Mouse (Mus musculus) stomach, postnatal 0 days (tissue): ENCODE measurements around the gene Ankfy1. TPM values are rescaled to one million over a fixed set of nuclear protein-coding genes. Genes with fewer than 3 reads are reported as not detected.
"Not testable (repeated sequence)": the region's sequence is repeated elsewhere in the genome, so short reads cannot be mapped to it uniquely, and the experiment has no call there.

Experiments
- ATAC-seq: fragments of 200-750 bp; cut with Nextera tagmentation; 2 replicates; pipeline ENCODE4 v1.8.0; 2017; ENCODE audit not compliant: low FRiP score, low TSS enrichment
- DNase-seq: peaks from one replicate; pipeline ENCODE4 v3.0.0-alpha.2; 2016; ENCODE audit warnings: low spot score
- H3K27ac ChIP-seq: fragments of 300-500 bp; sonication (generic); replicated peaks from 2 replicates; pipeline ENCODE4 v1.5.1; 2014; ENCODE audit warnings: mild to moderate bottlenecking, control low read depth
- H3K27me3 ChIP-seq: fragments of 300-500 bp; sonication (generic); 2 replicates; pipeline ENCODE4 v1.6.1; 2014; ENCODE audit warnings: low read length; ENCODE audit not compliant: control insufficient read depth, insufficient read depth
- H3K36me3 ChIP-seq: fragments of 300-500 bp; sonication (generic); 2 replicates; pipeline ENCODE4 v1.6.1; 2014; ENCODE audit warnings: low read length, mixed read lengths; ENCODE audit not compliant: control insufficient read depth, insufficient read depth
- H3K4me1 ChIP-seq: fragments of 300-500 bp; sonication (generic); replicated peaks from 2 replicates; pipeline ENCODE4 v1.6.1; 2014; ENCODE audit warnings: antibody characterized with exemption; ENCODE audit not compliant: control insufficient read depth, insufficient read depth
- H3K4me2 ChIP-seq: fragments of 300-500 bp; sonication (generic); replicated peaks from 2 replicates; pipeline ENCODE4 v1.6.1; 2014; ENCODE audit warnings: low read depth, mild to moderate bottlenecking, control low read depth, moderate library complexity
- H3K4me3 ChIP-seq: fragments of 300-500 bp; sonication (generic); 2 replicates; pipeline ENCODE4 v1.5.1; 2014; ENCODE audit warnings: low read depth, low read length, control low read depth
- H3K9ac ChIP-seq: fragments of 300-500 bp; sonication (generic); 2 replicates; pipeline ENCODE4 v1.6.1; 2014; ENCODE audit warnings: mild to moderate bottlenecking, low read length, control low read depth, mixed read lengths
- H3K9me3 ChIP-seq: fragments of 300-500 bp; sonication (generic); 2 replicates; pipeline ENCODE4 v1.6.1; 2016; ENCODE audit warnings: low read length; ENCODE audit not compliant: control insufficient read depth
- CTCF ChIP-seq: IDR thresholded peaks from 2 replicates; pipeline ENCODE4 v1.5.1; 2016; ENCODE audit warnings: antibody characterized with exemption, low read depth, mild to moderate bottlenecking, moderate library complexity
- EP300 ChIP-seq: optimal IDR thresholded peaks from 2 replicates; pipeline ENCODE3; 2016; ENCODE audit warnings: antibody characterized with exemption
- WGBS: fragments of 180-500 bp; shearing (Covaris S2); extraction: QIAGEN DNeasy Blood & Tissue Kit; methylation state at CpG from one replicate; pipeline ENCODE4 v1.1.7; 2014; 5-methylcytosine and 5-hydroxymethylcytosine counted together
- polyA plus RNA-seq: library from polyadenylated mRNA; unstranded; fragments of >200 nt; fragmentation: Nextera tagmentation; extraction: Ambion mirVana; gene quantifications from 2 replicates; pipeline ENCODE4 v1.2.1, GENCODE M21; 2015

Gene Ankfy1
- polyA plus RNA-seq, 1 experiment from 2014 or later: 7.7 TPM

DNA sequence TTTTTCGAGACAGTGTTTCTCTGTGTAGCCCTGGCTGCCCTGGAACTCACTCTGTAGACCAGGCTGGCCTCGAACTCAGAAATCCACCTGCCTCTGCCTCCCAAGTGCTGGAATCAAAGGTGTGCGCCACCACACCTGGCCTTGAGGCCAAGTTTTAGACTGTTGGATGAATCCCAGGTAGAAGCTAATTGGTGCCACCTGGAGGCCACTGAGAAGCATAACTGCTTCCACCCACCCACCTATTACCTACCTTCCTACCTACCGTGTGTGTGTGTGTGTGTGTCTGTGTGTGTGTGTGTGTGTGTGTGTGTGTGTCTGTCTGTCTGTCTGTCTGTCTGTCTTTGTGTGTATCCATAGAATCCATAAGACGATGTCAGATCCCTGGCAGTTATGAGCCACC lies 47.7 kb downstream of the Ankfy1 start:
- H3K36me3 ChIP-seq, H3K4me3 ChIP-seq, H3K9ac ChIP-seq, H3K4me1 ChIP-seq, ATAC-seq, H3K27ac ChIP-seq, H3K27me3 ChIP-seq, H3K9me3 ChIP-seq, H3K4me2 ChIP-seq: not testable (repeated sequence)
- WGBS: 91% methylated on average over 5 of the region's 5 CpGs
- peak; percentile 65 for TF ChIP-seq CTCF
- DNase-seq: peak; percentile 41

- H3K36me3 ChIP-seq: peaks cover 6% of the 10 kb centered on the region; the same call in 1 of the 2 replicates
- no peak overlapping the region for H3K4me2 ChIP-seq
- no peaks in the 10 kb centered on the region for H3K9me3 ChIP-seq
- no peak overlapping the region for H3K27ac ChIP-seq
- ATAC-seq (no peak), DNase-seq (no peak)
- 85% methylated on average over 1 of the region's 1 CpGs for WGBS
- TF ChIP-seq CTCF: no peak
- TF ChIP-seq EP300: no peak
- no peak overlapping the region for H3K9ac ChIP-seq
- H3K4me3 ChIP-seq: no peak overlapping the region
- H3K4me1 ChIP-seq: no peaks in the 10 kb centered on the region
- no peaks in the 10 kb centered on the region for H3K27me3 ChIP-seq
These were observed 49.2 kb downstream of the Ankfy1 start for GRCm38 (mm10) chr11:72739048-72739447.

DNA sequence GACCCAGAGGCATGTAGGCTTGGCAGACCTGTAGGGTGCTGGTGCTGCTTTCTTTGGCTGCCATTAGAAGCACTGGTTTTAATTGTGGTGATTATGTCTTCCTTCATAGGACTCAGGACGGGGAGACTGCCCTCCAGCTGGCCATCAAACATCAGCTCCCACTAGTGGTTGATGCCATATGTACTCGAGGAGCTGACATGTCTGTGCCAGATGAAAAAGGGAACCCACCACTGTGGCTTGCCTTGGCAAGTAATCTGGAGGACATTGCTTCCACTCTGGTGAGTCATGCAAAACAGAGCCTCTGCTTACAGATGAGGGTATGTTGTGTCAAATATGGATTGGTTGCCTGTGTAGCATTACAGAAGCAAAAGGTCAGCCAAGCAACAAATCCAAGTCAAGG lies 62.1 kb downstream of the Ankfy1 start:
- no peaks in the 10 kb centered on the region for H3K4me1 ChIP-seq
- ATAC-seq (peak; percentile 74; the same call in 1 of the 2 replicates), DNase-seq (no peak)
- no peaks in the 10 kb centered on the region for H3K9me3 ChIP-seq
- no peak overlapping the region for H3K4me3 ChIP-seq
- peaks cover 43% of the 10 kb centered on the region for H3K36me3 ChIP-seq
- no peak overlapping the region for H3K9ac ChIP-seq
- H3K4me2 ChIP-seq: no peak overlapping the region
- 20% methylated on average over 2 of the region's 2 CpGs for WGBS
- no peaks in the 10 kb centered on the region for H3K27me3 ChIP-seq
- TF ChIP-seq EP300: no peak
- peak; percentile 60 for TF ChIP-seq CTCF
- no peak overlapping the region for H3K27ac ChIP-seq

DNA sequence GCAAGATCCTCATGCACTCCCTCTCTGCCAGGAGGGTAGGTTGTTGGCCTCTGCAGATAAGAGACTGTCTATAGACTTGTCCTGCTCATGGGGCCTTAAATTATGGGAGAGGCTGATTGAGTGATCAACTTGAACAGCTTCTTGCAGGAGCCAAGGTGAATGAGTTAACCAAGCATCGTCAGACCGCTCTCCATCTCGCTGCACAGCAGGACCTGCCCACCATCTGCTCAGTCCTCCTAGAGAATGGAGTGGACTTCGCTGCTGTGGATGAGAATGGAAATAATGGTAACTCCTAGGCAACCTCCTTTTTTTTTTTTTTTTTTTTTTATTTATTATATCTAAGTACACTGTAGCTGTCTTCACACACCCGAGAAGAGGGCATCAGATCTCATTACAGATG lies 68.5 kb downstream of the Ankfy1 start:
- H3K4me2 ChIP-seq: no peak overlapping the region
- 94% methylated on average over 5 of the region's 5 CpGs for WGBS
- TF ChIP-seq EP300: no peak
- TF ChIP-seq CTCF: no peak
- DNase-seq (no peak), ATAC-seq (no peak)
- H3K9me3 ChIP-seq: no peaks in the 10 kb centered on the region
- H3K4me1 ChIP-seq: no peaks in the 10 kb centered on the region
- no peak overlapping the region for H3K9ac ChIP-seq
- no peak overlapping the region for H3K27ac ChIP-seq
- no peaks in the 10 kb centered on the region for H3K27me3 ChIP-seq
- H3K4me3 ChIP-seq: no peak overlapping the region
- H3K36me3 ChIP-seq: peaks cover 49% of the 10 kb centered on the region

GRCm38 (mm10) chr11:72759581-72759980 lies 69.8 kb downstream of the Ankfy1 start:
- no peak overlapping the region for H3K9ac ChIP-seq
- DNase-seq (no peak), ATAC-seq (no peak)
- TF ChIP-seq EP300 (no peak), CTCF (no peak)
- no peak overlapping the region for H3K27ac ChIP-seq
- H3K4me2 ChIP-seq: no peak overlapping the region
- no peaks in the 10 kb centered on the region for H3K27me3 ChIP-seq
- WGBS: 87% methylated on average over 6 of the region's 6 CpGs
- no peaks in the 10 kb centered on the region for H3K4me1 ChIP-seq
- H3K4me3 ChIP-seq: no peak overlapping the region
- H3K9me3 ChIP-seq: no peaks in the 10 kb centered on the region
- peaks cover 49% of the 10 kb centered on the region for H3K36me3 ChIP-seq

GRCm38 (mm10) chr11:72760781-72761180 lies 71.0 kb downstream of the Ankfy1 start:
- DNase-seq (no peak), ATAC-seq (no peak)
- Histone ChIP-seq H3K27ac (no peak overlapping the region), H3K4me2 (no peak overlapping the region), H3K4me3 (no peak overlapping the region), H3K27me3 (no peaks in the 10 kb centered on the region), H3K4me1 (no peaks in the 10 kb centered on the region), H3K9me3 (no peaks in the 10 kb centered on the region), H3K9ac (no peak overlapping the region), H3K36me3 (peaks cover 47% of the 10 kb centered on the region)
- WGBS: 79% methylated on average over 1 of the region's 1 CpGs
- no peak for TF ChIP-seq EP300
- TF ChIP-seq CTCF: no peak
